Mouse (Mus musculus): ENCODE measurements at regions not wholly inside any gene's neighbourhood (a gene's known extent, or its start where the extent isn't known, plus 50 kb on each side); places are given as distances from the start of the nearest gene placed in this dataset.

DNA sequence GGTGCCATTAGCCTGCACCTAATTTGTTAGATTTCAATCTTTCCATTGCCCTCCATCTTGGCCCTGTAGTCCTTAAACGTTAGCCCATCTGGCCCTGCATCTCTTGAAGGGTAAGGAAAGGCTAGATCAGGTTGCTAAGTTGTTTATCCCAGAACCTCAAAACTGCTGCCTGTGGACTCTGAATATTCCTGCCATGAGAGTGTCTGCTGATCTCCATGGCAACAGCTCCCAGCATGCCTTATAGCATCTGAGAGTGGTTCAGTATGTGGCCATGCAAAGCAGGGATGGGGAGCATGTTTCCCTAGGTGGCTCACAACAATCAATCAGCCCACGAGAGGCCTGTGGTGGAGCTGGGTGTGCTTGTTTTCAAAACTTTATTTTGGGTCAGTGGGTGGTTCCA is 346.3 kb downstream of the Rps24 start:
- DNase-seq = no peak

DNA sequence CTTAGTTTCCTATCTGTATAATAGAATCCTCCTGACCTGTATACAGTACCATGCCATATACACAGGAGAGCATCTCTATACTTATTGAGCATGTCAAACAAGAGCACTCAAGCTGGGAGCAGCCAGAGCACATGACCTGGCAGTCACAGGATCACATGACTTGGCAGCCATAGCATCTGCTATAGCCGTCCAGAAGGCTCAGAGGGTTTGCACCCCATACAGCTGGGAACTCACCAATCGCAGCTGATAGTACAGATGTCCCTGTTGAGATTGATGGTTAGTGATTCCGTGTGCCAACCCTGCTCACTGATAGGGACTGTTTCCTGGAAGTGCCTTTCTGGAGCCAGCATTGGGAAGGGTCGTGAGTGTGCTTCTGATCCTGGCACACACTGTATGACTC is 351.3 kb downstream of the Rps24 start:
- no peak for DNase-seq

DNA sequence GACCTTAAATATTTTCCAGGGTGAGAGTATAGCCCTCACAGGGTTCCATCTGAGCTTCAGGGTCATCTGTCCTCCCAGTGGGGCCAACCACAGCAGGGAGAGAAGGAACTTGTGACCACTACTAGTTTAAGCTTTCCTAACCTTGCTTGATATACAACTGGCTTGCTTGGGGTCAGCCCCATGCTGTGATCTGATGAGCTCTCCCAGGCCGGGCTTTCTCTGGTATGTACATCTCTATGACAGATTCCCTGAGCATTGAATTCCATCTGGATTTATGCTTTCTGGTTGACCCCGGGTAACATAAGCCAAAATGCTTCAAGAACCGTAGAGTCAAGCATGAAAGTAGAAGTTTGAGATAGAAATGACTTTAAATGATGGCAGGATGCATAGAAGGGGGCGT is 352.1 kb downstream of the Rps24 start:
- no peak for DNase-seq

DNA sequence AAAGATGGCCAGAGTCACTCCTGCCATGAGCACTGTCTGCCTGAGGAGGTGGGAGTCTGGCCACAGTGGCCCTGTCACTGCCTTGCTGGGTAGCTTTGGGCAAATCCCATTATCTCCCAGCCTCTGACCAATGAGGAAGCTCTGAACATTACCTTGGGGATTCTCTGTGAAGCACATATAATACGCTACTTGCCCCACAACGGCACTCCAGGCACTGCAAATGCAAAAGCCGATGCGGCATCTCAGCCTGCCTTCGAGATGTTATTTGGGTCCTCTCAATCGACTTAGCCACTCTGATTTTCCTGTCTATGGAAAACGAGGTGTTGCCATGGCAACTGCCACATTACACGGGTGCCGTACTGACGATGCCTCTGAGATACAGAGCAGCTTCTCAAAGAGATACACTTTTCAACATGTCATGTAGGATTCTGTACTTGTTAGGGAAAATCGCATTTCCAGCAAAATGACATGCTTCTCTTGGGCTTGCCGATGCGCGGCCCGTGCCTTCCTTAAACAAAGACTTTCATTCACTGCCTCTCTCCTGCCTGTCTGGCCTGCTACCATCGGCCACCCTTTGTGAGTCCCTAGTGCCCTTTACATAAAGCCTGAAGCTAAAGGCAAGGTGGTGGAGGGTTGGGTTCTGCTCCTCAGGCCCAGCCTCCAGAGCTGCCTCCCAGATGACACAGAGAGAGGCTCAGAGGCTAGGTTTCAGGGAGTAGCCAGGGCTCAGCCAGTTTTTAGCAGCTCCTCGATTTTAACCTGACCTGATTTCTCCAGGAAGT is 355.0 kb downstream of the Rps24 start:
- no peak for DNase-seq

DNA sequence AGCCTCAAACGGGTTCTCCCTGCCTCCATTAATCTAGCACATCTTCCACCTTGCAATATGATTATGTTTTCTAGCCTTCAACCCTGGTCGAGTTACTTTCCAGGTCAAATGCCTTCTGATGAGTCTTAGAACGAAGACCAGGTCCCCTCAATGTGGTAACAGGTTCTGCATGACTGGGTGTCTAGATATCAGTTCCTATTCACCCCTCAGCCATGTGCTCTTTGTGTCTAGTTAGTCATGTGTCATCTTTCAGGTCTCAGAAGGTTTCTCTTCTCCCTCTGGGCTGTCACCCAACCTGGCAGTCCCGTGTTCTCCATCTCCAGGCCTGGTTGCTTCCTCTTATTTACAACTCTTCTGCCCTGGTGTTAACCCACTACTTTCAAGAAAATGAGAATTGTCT is 356.7 kb downstream of the Rps24 start:
- DNase-seq = no peak

DNA sequence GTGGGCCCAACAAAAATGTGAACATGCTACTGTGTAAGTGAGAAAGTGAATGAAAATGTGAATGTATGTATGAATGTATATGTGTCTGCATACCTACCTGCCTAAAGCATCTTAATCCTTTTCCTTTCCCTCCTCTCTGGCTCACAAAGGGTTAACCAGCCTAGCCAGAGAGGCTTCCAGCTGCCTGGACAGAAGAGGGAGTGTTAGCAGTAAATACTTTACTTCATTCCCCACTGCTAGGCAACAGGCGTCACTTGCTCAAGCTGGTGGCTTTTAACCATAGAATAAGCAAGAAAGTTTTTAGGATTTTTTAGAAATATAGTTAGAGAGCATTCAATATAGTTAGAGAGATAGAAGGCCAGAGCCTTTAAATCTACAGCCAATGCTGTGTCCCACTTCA is 363.6 kb downstream of the Rps24 start:
- no peak for DNase-seq

DNA sequence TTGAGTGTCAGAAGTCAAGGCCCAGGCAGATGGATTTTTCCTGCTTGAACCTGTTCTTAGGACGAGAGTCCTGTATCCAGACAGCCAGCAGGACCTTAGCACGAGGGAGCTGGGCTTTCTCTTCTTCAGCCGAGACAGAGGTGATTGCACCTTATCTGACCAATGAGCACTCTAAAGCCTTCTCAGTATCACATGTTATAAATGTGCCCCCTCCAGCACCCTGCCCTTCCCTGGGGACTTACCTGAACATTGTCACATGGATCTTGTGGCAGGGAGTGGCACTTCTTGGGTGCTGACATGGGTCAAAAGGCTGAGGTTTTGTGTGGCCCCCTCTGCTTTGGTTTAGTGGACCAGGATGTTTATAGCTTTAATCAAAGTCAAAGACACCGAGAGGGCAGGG is 367.5 kb downstream of the Rps24 start:
- DNase-seq = no peak

DNA sequence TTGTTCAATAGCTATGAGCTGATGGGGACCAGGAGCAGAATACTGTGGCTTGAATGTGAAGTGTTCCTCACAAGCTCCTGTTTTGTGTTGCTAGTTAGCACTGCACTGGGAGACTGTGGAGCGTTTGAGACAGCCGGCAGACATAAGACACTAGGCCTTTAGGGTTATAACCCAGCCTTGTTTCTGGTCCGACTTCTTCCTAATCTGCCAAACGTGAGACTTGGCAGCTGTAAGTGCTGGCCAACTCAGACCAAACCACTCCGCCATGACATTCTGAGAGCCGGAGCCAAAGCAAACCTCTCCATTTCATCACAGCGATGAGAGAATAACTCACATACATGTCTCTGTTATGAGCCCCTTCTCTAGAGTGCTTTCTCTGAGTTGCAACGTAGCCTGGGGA is 375.2 kb downstream of the Rps24 start:
- DNase-seq = no peak

DNA sequence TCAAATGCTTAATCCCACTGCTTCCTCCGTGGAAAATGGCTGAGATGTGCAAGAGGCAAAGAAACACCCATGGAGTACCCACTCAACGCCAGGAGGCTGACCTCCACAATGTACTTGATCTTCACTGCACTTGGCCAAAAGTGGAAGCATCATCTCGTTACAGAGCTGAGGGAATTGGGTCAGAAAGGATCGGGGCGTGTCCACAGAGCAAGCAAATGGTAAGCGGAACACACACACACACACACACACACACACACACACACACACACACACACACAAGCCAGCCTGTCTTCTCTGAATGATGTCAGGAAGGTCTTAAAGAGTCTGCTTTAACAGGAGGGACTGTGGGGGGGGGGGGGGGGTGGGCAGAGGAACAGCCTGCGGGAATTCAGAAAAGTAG is 375.7 kb downstream of the Rps24 start:
- DNase-seq = no peak

DNA sequence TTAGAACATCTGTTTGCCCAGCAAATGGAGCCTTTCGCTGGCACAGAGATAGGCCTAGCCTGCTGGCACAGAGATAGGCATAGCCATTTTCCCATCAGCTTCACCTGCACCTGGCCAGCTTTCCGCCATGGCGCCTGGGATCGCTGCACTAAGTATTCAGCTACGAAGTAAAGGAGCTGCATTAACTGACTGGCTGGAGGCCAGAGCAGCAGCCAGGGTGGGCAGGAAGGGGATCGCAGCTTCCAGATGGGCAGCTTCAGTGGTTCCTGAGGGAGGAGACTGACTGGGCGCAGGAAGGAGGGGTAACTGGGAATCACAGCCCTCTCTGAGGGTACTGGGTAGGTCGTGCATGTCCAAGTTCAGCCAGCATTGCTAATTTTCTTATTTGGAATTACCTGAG is 376.2 kb downstream of the Rps24 start:
- no peak for DNase-seq

DNA sequence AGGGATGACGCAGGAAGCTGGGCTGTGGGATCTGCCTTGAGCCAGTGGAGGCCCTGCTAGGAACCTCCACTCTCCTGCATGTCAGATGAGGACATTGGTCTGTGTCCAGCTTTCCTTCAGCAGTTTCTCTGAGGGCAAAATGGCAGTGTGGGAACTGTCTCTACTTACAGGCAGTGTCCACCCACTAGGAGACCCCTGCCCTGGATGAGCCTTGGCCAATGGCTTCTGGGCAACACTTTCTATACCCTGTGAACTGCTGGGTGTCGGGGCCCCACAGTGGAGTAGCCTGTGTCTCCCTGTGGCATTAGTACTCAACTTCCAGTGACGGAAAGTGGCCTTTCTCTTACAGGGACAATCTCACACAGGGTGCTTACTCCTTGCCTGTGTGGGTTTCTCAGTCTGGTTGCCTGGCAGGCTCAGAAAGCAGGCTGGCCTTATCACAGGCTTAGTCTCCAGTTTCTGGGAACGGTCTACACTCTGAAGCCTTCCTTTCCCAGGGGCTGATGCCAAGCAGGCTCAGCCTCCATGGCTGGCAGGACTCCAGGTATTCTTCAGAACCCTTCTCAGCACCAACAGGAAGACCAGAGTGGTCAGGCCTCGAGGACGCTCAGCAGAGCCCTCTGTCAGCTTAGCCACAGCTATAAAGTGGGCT is 378.8 kb downstream of the Rps24 start:
- DNase-seq = no peak

DNA sequence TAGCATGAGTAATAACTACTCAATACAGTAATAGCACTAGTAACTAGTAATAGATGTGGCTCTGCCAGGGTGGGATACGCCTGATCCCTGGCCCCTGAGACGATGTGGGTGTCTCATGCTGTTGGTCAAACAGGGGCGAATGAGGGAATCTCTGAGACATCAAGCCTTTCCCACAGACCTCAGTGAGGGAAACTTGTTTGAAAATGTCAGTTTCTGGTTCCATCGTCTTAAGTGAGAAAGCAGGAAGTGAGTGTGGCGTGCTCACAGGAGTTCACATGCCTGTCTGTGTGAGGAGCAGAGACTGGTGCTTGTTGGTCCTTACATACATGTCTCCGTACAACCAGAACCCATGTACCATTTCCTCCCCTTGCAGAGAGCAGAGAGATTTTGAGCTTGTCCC is 380.9 kb downstream of the Rps24 start:
- no peak for DNase-seq

DNA sequence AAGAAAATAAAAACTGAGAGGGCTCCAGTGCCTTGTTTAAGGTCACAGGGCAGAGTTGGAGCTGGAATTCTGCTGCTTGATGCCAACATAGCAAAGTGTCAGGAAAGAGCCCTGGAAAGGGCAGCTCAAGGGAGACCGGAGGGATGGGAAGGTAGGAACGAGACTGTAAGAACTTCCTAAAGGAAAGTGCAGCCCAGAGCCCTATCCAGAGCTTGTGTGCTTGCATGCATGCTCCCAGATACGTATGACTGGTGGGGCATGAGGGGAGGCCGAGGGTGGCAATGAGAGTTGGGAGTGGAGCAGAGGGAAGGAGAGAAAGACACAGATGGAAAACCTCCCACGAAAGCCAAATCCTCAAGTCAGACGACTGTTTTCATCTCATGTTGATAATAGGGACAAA is 381.8 kb downstream of the Rps24 start:
- no peak for DNase-seq

DNA sequence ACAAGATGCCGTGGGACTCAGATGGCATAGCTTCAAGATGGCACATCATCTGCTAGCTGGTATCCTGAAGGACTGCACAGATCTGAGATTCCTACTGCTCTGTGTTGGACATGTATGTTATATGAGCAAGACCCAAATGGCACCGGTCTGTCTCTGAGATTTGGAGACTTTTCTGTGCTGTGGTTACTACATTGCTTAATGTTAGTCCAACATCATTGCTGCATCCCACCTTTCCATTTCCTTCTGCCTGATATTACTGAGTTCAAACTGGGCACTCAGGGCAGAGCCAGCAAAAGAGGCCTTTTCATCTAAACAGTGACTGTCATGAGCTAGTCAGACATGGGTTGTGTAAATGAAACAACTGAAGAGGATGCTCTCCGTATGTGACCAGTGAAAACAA is 383.3 kb downstream of the Rps24 start:
- no peak for DNase-seq

DNA sequence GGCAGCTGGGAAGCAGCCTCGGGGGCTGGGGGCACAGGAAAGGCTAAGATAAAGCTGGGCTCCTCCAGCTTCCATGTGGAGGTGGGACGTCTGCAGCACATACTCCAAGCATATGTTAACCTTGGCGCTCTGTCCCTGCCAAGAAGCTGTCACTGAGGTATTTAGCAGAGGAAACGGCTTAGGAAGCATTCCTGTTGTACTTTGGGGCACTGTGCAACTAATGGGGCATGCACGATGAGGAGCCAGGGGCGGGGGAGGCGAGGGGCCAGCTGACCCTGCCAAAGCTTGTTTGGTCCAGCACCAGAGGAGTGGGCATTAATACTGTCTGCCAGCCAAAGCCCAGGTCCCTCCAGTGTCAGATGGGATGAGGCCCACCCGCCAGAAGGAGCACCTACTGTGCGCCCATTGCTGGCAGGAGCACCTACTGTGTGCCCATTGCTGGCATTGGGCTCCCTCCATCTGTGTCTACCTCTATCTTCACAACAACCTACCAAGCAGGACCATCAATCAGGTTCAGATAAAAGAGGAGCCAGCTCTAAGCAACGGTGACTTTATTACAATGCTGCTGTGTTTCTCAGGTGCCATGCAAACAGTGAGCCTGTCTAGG is 384.6 kb downstream of the Rps24 start:
- DNase-seq = no peak

DNA sequence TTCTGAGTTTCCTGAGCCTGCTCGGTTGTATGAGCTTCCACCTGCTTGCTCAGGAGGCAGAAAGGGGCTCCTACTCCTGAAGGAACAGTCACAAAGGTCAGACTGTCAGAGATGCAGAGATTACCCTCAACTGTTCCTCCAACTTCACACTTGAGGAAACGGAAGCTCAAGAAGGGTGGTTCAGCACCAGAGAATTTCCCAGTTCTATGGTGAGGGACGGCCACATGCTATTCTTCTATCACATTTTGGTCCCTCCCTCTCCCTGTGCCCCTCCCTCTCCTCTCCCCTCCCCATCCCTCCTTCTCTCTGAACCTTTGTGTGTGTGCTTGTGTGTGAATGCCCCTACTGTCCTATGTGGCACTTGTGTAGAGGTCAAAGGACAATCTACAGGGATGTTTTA is 386.0 kb downstream of the Rps24 start:
- DNase-seq = no peak

DNA sequence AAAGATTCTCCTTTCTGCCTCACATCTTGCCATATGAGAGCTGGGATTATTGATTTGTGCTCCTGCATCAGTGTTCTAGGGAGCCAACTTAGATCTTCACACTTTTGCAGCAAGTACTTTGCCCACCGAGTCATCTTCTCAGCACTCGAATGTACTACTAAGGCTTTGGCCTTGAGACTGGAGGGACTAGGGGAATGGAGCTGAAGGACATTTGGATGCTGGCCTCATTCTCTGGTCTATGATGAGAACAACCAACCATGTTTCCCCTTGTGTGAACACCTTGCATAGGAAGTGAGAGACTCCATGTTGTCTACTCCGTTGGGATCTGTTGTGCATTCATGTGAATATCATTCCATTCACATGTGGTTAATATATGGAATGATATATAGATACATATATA is 386.5 kb downstream of the Rps24 start:
- DNase-seq = no peak

DNA sequence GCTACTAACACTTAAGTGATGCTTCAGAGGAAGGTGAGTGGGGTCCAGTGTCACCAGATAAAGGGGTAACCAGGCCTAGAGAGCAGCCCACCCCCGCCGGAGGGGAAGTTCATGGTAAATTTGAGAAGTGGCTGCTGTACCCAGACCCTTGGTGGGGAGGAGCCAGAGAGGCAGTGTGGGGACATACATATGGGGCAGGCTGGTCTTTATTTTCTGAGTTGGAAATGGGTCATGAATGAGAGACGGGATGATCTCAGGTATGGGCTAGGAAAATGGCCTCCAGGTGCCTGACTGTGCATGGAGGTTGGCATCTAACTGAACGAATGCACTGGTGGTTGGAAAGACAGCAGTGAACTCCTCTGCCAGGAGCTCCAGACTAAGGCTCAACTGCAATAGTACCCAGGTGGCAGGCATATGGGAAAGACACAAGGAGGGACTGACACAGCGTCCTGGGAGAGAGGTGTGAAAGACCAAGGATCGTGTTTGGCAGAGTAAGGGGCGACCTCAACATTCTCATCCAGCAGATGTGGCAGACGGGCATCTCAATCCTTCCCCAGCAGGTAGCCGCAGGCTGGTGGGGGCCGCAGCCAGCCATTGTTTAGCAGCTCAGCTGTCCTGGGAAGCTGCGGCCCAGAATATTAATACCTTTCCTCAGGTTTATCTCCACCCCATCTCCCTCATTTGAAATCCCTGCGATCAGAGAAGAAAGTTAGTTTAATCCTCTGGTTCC is 387.7 kb downstream of the Rps24 start:
- DNase-seq = no peak

DNA sequence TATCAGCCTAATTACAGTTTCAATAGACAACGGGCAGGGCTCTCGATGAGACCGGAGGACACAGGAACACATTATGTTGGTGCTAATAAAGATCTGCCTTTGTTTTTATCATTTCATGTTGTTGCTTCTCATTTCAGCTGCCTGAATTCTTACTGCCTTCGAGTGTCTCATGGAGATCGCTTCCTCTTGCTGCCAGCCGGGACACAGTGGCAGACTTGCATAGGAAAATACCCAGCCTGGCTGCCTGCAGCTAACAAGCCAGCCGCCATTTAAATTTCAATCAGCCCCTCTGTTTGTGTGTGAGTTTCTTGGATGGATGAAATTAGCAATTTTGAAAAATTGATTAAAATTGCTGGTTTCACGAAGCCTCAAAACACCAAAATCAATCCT is 388.2 kb downstream of the Rps24 start:
- DNase-seq = no peak

DNA sequence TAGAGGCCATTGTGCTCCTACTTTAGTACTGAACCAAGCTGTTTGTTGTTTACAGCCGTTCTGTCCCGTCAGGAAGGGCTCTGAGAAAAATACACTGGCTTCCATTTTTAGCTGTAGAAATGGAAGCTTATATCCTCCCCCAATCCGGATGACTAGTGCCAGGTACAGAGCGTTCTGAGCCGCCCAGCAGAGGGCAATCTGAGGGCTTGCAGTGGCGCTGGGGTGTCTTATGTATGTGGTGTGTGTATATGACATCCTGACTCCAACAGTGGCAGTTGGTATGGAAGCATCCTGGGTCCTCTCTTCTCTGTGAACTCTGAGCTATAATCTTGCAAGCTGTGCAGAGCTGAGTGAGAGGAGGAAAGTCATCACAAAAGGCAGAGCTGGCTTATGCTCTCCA is 389.0 kb downstream of the Rps24 start:
- DNase-seq = no peak

DNA sequence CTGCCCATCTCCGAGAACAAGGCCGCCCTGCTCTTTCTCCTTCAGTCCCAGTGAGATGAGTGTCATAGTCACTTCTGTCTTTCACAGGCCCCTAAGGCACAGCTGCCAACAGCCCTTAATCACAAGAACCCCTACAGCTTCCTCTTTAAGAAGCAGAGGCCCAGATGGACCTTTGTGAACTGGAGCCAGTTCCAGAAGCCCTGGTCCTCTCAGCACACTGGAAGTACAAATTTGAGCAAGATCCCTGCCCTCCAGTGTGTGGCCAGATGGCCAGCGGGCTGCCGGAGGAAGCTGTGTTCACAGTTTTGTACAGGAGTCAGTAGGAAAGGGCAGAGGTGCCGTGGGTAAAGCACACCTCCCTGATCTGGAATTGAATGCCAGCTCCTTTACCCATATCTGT is 389.6 kb downstream of the Rps24 start:
- no peak for DNase-seq

DNA sequence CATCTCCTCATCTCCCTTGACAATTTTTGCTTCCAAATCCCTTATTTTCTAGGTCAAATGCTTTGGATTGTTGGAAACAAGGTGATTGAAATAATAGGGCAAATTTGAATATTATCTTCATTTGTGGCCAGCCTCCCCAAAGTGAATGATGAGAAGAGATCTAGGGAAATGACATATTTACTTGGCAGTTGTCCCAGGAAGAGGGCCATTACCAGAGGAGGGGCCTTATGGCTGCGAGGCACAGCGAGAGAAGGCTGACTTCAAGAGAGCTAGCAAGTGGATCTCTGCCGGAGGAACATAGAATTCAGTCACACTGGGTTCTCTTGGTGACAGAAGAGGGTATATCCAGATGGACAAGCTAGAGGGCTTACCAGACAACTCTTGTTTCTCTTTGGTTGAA is 390.9 kb downstream of the Rps24 start:
- DNase-seq = no peak

DNA sequence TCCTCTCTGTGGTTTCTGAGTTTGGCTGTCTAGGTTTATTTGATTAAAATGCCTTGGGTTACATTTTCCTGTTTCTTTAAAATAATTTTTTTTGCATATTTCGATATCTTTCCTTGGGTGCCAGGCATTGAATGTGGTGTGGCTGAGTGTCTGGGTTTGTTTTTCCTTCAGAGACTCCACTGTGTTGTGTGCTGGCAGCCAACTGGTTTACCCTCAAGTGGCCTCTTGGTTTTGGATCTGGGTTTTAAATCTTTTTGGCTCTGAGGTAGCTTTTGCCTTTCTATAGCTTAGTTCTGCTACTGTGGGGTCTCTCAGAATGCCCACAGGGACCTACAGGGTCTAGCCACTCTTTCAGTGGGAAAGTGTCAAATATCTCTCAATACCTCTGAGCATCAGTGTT is 399.2 kb downstream of the Rps24 start:
- no peak for DNase-seq

Measured in adrenal gland, postnatal 25 days (tissue).